Mouse (Mus musculus) mouse embryonic stem cell (cell line): ENCODE measurements around the gene Defb48.

Experiments
- in situ Hi-C, 2 experiments: fragments of 300-500 bp; cut with MboI; formaldehyde crosslinking; loops; 1 replicate in 1 of 2; 3 replicates in 1 of 2; pipeline ENCODE4 v1.14.3; 2019 to 2020; ENCODE audit warnings: low sequenced_read_pairs in 2 of 2, low pct_unique_long_range_greater_than_20kb in 1 of 2, mixed read lengths in 1 of 2; ENCODE audit not compliant: unreplicated experiment in 1 of 2

Defb48 gene

GRCm38 (mm10) chr14:62984410-62984809 lies at the start of gene Defb48:
TSS of gene Defb48 (minus strand) at chr14:62984510.
- in situ Hi-C loops, result no loop called here

DNA sequence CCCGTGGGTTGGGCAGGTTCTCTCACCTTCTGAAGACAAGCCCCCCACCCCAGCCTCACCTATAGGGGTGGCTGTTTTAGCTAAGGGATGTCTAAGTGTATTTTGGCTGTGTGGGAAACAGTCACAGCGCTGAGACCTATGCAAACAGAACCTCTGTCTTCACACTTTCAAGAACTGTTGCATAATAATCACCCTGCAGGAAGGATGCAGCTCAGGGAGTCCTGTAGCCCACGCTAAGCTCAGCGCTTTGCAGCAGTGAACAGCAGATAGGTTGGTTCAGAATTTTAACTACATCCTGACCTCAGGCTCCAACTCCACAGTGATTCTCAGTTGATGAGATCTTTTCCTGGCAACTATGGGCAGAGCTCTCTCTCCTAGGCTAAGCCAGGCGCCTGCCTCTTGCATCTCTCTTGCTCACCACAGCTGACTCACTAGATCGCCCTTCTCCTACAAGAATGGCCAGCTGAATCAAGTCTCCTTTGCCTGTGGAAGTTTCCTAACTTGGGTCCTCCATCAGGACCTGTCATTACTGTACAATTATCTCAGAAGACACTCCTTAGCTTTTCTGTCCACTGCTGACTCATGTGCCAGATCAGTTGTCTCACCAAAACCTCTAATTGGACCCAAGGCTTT lies 36.3 kb upstream of the Defb48 start:
- in situ Hi-C loops, result no loop called here

DNA sequence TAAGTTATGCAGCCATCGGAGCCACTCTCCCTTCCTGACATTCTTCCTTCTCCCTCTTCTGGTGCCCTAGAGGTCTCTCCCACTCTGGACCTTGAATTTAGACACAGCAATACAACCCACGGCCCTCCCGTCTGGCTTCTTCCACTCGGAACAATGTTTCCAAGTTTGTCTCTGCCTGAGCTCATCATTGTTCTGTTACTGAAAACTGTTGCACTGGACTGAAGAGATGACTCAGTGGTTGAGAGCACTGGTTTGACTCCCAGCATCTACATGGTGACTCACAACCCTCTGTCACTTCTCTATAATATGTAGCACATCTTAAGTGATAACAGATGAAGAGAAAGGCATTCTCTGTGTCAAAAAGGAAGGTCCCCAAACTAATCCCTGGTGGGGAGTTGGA lies 30.4 kb upstream of the Defb48 start:
- in situ Hi-C loops, result no loop called here

- in situ Hi-C loops, result no loop called here
Observed at GRCm38 (mm10) chr14:63013082-63013481, 28.8 kb upstream of the Defb48 start.

GRCm38 (mm10) chr14:63011471-63011870 lies 27.2 kb upstream of the Defb48 start, which contains the start of gene Defb43:
TSS of gene Defb43 (plus strand) at chr14:63011771.
- in situ Hi-C loops, result no loop called here

DNA sequence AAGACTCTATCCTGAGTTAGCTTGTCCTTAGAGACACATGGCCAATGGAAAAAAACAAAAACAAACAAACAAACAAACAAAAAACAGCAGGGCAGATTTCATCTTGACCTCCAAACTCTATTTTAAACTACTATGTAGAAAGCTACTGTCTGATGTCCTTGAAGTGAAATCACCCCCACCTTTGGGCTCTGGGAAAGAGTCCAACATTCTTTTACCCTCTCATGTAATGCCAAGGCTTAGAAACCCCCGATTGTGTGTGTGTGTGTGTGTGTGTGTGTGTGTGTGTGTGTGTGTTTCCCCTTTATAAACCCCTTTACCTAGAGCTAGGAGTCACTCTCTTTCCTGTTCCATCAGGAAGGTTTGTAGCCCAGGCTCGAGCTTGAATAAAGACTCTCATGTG lies 18.3 kb upstream of the Defb48 start:
- in situ Hi-C loops, result no loop called here

GRCm38 (mm10) chr14:62998977-62999376 lies 14.7 kb upstream of the Defb48 start:
- in situ Hi-C loops, result no loop called here

- in situ Hi-C loops, result no loop called here
Observed at GRCm38 (mm10) chr14:62997777-62998176, 13.5 kb upstream of the Defb48 start, which contains the start of gene Defb47. TSS of gene Defb47 (plus strand) at chr14:62998077.

DNA sequence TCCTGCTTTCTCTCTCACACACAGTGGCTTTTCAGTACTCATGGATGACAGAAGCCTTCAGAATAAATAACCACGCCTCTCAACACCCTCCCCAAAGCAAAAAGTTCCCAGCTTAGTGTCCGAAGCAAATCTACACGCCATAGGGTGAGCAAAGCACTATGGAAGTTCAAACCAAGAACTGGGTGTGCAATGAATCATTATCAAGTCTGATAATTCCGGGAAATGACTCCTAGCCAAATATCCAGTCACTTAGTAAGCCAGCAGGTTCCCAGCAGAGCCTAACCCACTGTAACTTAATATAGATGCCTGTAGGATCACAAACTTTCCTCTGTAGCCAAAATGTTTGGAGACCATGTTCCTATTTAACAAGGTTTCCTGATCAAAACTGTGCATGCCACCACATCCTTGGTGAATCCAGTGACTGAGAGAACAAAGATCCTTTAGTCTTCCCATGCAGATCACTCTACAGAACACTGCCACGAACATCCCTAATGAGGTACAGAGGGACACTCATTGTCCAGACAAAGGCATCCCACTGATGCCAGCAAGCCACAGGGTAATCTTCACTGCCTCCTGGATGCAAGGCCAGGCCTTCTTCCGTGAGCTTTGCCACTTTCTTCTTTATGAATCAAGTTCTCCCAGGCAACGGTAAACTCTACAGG lies 7.7 kb upstream of the Defb48 start:
- in situ Hi-C loops, result no loop called here

DNA sequence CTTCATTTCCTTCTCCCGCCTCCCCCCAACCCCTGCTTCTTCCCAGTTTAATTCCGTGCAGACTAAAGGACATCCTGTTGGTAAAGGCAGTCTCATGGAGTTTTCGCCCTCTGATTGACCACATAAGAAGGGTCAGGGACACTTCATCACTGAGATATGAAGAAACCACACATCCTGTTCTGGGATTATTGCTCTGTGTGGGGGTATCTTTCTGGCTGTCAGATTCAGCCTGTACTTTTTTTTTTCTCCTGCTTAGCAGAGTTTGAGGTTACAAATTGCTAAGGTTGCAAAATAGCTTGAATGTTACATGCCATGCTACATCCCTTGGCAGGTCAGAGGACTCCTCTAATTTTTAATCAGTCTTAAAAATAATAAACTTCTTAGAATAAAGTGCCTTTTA lies 7.0 kb upstream of the Defb48 start:
- in situ Hi-C loops, result no loop called here

- in situ Hi-C loops, result no loop called here
Observed at GRCm38 (mm10) chr14:62979815-62980214, 4.5 kb downstream of the Defb48 start.

GRCm38 (mm10) chr14:62975046-62975445 lies 9.3 kb downstream of the Defb48 start:
- in situ Hi-C loops, result no loop called here

DNA sequence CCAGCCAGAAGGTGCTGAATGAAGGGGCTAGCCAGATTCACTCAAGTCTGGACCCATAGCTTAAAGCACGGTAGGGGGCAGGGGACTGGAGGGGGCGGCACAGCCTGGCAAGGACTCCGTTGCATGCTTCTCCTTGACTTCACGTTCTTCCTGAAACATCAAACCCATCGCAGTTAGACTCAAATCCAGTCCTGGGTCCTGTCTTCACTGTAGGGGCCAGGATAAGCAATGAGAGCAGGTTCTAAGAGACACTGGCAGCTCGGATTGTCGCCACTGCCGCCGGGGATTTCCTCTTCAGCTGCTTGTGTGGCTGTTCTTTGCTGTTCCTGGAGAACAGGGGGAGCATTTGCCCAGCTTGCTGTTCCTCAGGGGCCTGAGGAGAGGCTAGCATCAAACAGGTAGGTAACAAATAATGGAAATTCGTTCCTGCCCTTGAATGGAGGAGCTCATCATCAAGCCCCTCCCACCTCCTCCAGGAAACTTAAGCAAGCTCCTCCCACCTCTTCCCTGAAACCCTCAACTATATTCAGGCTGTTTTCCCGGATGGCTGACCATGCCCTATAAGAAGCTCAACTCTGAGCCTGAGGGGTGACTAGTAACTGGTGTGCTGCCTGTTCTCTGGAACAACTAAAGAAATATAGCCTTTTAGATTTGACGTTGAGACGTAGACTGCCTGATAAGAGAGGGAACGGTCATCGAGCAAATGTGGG lies 18.3 kb downstream of the Defb48 start:
- in situ Hi-C loops, result loop anchor here in 1 of 2 experiments (25.0 kb wide), 1 partner anchor 454 kb away; no protein-coding TSS in a partner anchor

DNA sequence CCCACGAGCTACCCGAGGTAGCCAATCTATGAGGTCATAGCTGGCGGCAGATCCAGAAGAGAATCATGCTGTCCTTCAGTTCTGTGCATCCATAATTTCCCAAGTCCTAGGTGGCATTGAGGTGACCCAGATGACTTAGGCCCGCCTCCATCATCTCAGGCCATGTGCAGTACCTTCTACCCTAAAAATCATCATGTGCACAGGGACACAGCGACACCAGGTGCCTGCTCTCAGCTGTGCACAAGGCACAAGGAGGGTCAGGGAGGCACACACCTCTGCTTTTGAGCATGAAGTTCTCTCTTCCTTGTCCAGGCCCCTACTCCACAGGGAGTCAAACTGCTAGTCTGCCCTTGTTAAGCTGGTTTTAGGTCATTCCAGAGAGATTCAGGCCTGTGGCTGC lies 19.0 kb downstream of the Defb48 start:
- in situ Hi-C loops, result loop anchor here in 1 of 2 experiments (25.0 kb wide), 1 partner anchor 453 kb away; no protein-coding TSS in a partner anchor

DNA sequence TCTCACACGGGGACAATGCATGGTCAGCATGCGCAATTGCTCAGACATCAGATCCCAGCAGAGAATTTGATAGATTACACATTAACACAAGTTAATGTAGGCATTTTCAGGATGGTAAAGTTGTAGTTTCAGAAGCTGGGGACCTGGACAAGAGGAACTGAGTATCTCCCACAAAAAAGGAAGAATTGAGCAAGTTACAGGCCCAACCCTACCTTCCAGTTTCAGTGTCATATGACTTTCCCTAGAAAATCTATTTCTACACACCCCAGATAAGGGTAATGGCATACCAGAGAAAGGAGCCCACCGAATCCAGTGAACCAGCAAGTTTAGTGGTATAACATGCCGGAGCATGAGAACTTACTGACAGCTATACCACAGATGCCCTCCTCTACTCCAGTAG lies 20.7 kb downstream of the Defb48 start:
- in situ Hi-C loops, result loop anchor here in 1 of 2 experiments (25.0 kb wide), 1 partner anchor 451 kb away; no protein-coding TSS in a partner anchor

GRCm38 (mm10) chr14:62956091-62956490 lies 28.2 kb downstream of the Defb48 start:
- in situ Hi-C loops, result loop anchor here in 1 of 2 experiments (25.0 kb wide), 1 partner anchor 444 kb away; no protein-coding TSS in a partner anchor

GRCm38 (mm10) chr14:62946794-62947193 lies 37.5 kb downstream of the Defb48 start:
- in situ Hi-C loops, result no loop called here

DNA sequence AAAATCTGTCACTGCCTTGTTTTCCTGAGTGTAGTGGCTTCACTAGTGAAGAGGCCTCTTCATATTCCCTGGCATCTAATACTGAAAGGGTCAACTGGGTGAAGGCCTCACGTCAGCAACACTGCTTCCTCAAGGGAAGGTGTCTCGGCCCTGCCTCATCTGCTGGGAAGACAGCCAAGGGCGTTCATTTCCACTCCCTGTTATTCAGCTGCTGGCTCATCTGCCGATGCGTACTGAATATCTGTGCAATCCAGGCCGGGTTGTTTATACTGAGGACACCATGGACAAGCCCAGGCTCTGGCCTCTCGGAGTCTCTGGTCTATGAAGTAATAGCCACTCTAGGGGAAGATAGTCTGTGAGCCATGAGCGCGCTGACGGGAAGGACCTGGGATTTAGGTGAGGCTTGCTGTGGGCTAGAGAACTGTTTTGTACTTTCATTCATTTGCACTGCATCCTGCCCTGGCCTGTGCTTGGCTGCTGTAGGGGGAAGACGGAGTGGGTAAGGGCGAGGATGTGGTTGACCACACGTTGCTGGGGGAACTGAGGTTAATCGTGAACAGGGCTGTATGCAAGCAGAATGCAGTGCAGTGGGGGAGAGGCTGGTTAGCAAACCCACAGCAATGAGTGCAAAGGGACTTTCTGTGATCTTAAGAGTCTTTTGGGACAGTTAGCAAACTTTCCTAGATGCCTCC lies 43.8 kb downstream of the Defb48 start:
- in situ Hi-C loops, result no loop called here

DNA sequence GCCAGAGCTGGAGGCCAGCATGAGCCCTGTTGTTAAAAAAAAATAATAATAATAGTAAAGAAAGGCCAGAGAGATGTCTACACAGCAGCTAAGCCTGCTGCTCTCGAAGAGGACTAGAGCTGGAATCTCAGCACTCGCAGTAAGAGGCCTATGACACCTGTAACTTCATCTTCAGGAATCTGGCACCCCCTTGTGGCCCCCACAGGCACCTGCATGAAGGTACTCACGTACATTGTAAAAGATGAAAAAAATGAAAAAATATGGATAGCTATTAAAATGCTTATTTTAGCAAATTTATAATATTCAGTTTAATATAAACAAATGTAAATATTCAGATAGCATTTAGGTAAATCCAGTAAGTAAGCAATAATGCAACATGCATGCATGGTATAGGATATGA lies 44.9 kb downstream of the Defb48 start:
- in situ Hi-C loops, result loop anchor here in 1 of 2 experiments (10.0 kb wide), 1 partner anchor 55 kb away; no protein-coding TSS in a partner anchor
